Mouse (Mus musculus): Measurements from ENCODE around the gene Cfap97. TPM values are rescaled to one million over a fixed set of nuclear protein-coding genes. Genes with fewer than 3 reads are reported as not detected.

The Cfap97 gene
- polyA plus RNA-seq (2014; fragmentation: Illumina TruSeq; extraction: RNeasy Lipid Tissue Mini Kit (QIAGEN cat#74804); ENCODE audit: low read depth, low replicate concordance), result 14.7 TPM

GRCm38 (mm10) chr8:46151202-46152062 is at the start of gene Cfap97:
Gene Cfap97 (plus strand): TSS chr8:46151771.

DNA sequence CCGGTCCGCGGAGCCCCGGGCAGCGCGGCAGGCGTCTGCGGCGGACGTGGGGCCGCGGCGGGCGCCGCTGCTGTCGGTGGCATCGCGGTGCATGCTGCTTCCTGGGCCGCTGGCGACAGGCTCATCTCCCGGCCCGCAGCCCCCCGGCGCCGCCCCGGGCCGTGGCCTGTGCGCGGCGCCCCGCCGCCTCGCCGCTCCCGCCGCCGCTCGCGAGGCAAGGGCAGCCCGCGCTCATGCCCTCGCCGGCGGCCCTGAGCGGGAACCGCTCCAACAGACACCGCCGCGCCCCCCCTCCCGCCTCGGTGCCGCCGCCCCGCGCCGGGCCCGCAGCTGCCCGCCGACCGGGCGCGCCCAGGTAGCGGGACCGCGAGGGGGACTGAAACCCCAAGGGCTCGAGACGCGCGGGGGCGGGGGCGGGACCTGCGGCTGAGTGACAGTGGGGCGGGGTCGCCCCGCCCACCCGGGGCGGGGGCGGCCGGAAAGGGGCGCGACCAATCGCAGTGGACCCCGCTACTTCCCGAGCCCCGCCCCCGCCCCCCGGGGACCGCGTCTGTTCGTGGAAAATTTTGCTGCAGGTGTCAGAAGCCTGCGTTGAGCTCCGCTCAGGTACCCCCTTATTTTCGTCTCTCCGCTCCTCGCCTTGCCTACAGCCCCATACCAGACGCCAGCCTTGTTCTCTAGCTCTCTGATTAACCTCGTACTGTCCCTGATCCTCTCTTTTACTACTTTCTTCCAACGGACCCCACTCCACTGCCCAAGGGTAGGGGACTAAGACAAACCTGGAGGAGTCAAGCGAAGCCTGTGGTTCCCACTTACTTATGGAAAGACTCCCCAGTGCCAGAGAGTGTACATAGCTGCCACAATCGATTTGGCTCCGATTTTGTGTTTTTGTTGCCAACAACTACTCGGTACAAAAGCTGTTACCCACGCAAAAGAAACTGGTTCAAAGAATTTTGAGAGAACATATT is 777 bp downstream of the Cfap97 start, which contains the start of gene Snx25:
Gene Snx25 (minus strand): TSS at position 96 of the 968 bp plus-strand sequence.

DNA sequence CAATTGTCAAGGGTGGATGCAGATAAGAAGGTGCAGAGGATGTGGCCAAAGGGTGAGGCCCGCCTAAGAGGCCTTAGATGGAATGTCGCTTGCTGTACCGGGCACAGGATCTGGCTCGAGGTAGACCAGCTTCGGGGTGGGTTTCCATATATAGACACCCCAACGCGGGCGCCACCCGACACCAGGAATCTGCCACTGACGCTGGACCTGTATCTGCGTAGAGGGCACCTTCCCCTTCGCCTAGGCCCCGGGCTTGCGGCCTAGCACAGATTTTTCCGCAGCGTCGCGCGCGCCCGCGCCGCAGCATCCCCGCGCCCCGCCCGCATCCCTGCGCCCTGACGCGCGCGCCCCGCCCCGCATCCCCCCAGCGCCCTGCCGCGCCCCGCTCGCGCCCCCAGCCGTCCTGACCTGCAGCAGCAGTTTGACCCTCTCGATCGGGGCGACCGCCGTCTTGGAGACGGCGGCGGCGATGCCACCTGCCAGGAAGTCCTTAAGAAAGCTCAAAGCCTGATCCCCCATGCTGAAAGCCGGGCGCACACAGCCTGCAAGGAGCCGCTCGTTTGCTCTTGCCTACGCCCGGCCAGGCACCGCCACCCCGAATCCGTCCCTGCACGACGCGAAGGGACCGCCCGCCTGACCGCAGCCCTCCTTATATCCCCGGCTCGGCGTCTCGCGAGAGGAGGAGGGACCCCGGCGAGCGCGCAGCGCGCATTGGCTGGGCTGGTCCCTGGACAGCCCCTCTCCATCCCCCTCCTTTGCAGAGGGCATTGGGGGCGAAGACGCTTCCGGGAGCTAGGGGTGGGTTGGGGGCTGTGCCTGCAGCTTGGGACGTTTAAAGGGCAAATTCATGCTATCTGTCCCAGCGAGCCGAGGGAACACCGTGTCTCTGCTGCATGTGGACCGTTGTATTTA is 59.1 kb downstream of the Cfap97 start, which contains the start of gene Slc25a4:
Gene Slc25a4 (minus strand): TSS at position 881 of the 912 bp plus-strand sequence.

Other genes with a start within 250 kb of the Cfap97 start
- gene Ccdc110, start 217.2 kb upstream of the Cfap97 start, polyA plus RNA-seq (2014; fragmentation: Illumina TruSeq; extraction: RNeasy Lipid Tissue Mini Kit (QIAGEN cat#74804); ENCODE audit: low read depth, low replicate concordance), result not detected
- gene 1700029J07Rik, start 176.5 kb upstream of the Cfap97 start, polyA plus RNA-seq (2014; fragmentation: Illumina TruSeq; extraction: RNeasy Lipid Tissue Mini Kit (QIAGEN cat#74804); ENCODE audit: low read depth, low replicate concordance), result 1.6 TPM
- 77.7 TPM for gene Ufsp2, start 176.2 kb upstream of the Cfap97 start, polyA plus RNA-seq (2014; fragmentation: Illumina TruSeq; extraction: RNeasy Lipid Tissue Mini Kit (QIAGEN cat#74804); ENCODE audit: low read depth, low replicate concordance)
- 1.8 TPM for gene Lrp2bp, start 152.5 kb upstream of the Cfap97 start, polyA plus RNA-seq (2014; fragmentation: Illumina TruSeq; extraction: RNeasy Lipid Tissue Mini Kit (QIAGEN cat#74804); ENCODE audit: low read depth, low replicate concordance)
- gene Ankrd37, start 146.1 kb upstream of the Cfap97 start, polyA plus RNA-seq (2014; fragmentation: Illumina TruSeq; extraction: RNeasy Lipid Tissue Mini Kit (QIAGEN cat#74804); ENCODE audit: low read depth, low replicate concordance), result not detected
- 9.1 TPM for gene Snx25, start 388 bp downstream of the Cfap97 start, polyA plus RNA-seq (2014; fragmentation: Illumina TruSeq; extraction: RNeasy Lipid Tissue Mini Kit (QIAGEN cat#74804); ENCODE audit: low read depth, low replicate concordance)
- 6.1 TPM for gene Slc25a4, start 59.5 kb downstream of the Cfap97 start, polyA plus RNA-seq (2014; fragmentation: Illumina TruSeq; extraction: RNeasy Lipid Tissue Mini Kit (QIAGEN cat#74804); ENCODE audit: low read depth, low replicate concordance)
- gene Helt, start 142.9 kb downstream of the Cfap97 start, polyA plus RNA-seq (2014; fragmentation: Illumina TruSeq; extraction: RNeasy Lipid Tissue Mini Kit (QIAGEN cat#74804); ENCODE audit: low read depth, low replicate concordance), result not detected

Data from liver, adult 10 weeks (tissue).